Mouse (Mus musculus) lung, adult 18-20 months (tissue): ENCODE data around the gene Nqo2.

Source experiments
- DNase-seq, 2 experiments: peaks; one replicate each; pipeline ENCODE4 v3.0.0; 2022; ENCODE audit warnings: mixed read lengths in 2 of 2

Nqo2 gene

DNA sequence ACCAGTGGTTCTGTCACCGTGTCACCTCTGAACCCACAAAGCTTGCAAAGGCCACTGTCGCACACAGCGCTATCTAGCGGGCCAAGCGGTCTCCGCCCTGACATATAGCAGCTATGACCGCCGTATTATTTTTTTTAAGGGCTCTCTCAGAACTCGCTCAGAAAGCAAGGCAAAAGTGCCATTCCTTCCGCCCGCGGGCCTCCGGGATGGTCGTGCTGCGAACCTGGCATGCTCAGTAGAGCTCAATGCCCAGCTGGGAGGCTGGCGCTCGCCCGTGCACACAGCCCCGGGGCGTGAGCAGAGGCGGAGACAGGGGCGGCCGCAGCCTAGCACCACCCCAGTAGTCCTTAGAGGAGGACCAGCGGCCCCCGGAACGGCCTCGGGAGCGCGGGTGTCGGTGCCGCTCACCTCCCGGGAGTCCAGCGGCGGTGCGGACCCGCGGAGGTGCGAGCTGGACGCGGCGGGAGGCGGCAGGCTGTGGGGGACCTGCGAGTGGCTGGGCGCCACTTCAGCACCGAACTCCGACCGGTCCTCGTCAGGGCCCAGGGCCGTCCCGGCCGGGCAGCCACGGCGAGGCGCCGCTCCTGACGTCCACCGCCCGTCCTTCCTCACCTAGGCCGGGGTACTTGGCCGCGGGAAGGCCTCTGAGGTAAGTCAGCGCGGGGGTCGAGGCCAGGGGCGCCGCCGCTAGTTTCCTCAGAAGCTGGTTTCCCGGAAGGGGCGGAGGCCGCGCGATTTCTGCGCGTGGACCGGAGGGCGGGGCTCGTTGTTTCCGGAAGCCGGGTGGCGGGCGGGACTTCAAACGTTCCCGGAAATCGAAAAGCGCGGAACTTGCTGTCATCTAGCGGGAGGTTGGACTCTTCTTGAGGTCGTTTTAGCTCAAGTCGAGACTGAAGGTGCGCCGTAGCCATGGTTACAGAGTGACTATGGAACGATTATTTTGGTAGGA, 37.8 kb downstream of the Nqo2 start, which contains the start of the genes Ripk1 and Serpinb6a:
TSS of gene Ripk1 (plus strand) at position 306 of the 949 bp plus-strand sequence.
TSS of gene Serpinb6a (minus strand) at position 737 of the 949 bp plus-strand sequence.
- DNase-seq = peak; percentile 92 to 93

- no peak for DNase-seq
Measured at GRCm38 (mm10) chr13:34003058-34003457, 38.6 kb downstream of the Nqo2 start.

- DNase-seq = no peak
Measured at GRCm38 (mm10) chr13:34007234-34007633, 42.7 kb downstream of the Nqo2 start.

DNA sequence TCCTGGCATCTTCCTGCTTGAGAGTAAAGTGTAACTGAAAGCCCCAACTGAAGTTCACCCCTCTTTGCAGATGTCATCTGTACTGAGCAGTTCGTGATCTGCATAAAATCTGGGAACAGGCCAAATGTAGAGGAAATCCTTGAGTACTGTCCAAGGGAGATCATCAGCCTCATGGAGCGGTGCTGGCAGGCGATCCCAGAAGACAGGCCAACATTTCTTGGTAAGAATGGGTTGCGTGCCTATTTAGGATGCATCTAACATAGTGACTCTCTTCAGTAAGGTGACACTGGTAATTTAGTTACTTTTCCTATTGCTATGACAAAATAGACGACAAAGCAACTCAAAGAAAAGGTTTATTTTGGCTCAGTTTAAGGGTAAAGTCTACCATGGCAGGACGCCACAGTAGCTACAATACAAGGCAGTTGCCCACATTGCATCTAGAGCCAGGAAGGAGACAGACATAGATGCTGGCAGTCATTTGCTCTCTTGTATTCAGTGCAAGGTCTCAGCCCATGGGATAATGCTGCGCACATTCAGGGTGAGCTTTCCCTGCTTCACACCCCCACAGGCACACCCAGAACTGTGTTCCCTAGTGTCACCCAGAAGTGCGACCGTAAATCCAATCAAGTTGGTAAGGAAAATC, 52.6 kb downstream of the Nqo2 start:
- no peak for DNase-seq

DNA sequence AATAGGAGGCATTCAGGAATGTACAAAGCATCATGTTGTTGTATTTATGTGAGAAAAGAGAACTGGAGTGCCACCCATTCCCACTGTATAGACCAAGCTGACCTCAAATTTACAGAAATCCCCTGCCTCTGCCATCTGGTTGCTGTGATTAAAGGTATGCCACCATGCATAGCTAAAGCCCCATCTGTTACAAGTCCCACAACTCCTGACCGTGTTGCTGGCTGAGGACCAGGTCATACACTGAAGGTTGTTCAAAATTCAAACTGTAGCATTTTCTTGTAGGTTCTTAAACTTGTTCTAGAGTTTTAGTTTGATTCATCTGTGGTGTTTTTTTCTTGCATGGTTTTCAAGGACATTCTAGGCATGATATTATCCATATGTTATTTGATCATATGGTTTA, 54.0 kb downstream of the Nqo2 start:
- no peak for DNase-seq

- no peak for DNase-seq
Measured at GRCm38 (mm10) chr13:34021998-34022397, 57.5 kb downstream of the Nqo2 start.

DNA sequence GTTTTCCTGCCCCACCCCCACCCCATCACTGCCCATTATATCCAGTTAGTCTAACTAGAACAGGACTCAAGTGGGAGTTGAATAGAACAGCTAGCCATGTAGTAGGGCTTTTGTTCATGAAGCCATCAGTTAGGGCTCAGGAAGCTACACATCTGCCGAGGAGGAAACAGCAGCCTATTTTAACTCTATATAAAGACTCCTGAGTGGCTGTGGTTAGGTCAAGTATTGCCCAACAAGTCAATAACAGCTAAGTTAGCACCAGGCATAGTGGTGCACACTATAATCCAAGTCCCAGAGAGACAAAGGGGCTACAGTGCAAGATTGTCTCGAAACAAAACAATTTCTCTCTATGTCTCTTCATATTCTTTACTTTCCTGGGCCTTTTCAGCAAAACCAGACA, 67.6 kb downstream of the Nqo2 start:
- DNase-seq = no peak

DNA sequence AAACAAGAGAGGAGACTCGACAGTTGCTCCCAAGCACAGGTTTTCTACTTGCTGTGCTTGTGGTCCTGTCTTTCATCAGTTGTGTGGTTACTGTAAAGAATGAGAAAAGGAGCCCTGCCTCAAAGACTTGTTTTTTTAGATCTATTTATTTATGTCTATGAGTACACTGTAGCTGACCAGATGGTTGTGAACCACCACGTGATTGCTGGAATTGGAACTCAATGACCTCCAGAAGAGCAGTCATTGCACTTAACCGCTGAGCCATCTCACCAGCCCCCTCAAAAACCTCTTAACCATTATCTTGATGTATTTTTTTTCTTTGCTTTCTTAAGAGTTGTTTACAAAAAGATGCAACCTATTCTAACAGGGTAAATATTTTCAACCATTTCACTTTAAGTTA, 70.9 kb downstream of the Nqo2 start:
- no peak for DNase-seq

GRCm38 (mm10) chr13:34036726-34037125, 72.2 kb downstream of the Nqo2 start:
- DNase-seq = peak; percentile 20 to 48

- DNase-seq = peak; percentile 93 to 95
Measured at GRCm38 (mm10) chr13:34037172-34038055, 72.9 kb downstream of the Nqo2 start, which contains the start of gene Bphl. Bphl (plus strand) TSS chr13:34037597.

GRCm38 (mm10) chr13:34038056-34038432, 73.6 kb downstream of the Nqo2 start:
- no peak for DNase-seq
